Mouse (Mus musculus) CH12.LX (cell line): ENCODE measurements around the gene Cd200. TPM values are rescaled to one million over a fixed set of nuclear protein-coding genes. Genes with fewer than 3 reads are reported as not detected.
"Not testable (repeated sequence)": the region's sequence is repeated elsewhere in the genome, so short reads cannot be mapped to it uniquely, and the experiment has no call there.

Experiments
- DNase-seq: peaks from one replicate; pipeline ENCODE4 v3.0.0-alpha.2; 2013; ENCODE audit errors: extremely low read depth
- H3K27ac ChIP-seq: 2 replicates; pipeline ENCODE4 v1.5.1; 2012; ENCODE audit warnings: low read depth, mild to moderate bottlenecking, control low read depth, moderate library complexity; ENCODE audit not compliant: insufficient read depth
- H3K27me3 ChIP-seq: replicated peaks from 2 replicates; pipeline ENCODE3; 2012; ENCODE audit warnings: inconsistent platforms
- H3K36me3 ChIP-seq, 2 experiments: replicated peaks in 1 of 2; 2 replicates each; pipeline versions ENCODE3 to v1.6.1; 2012; ENCODE audit warnings: inconsistent platforms in 1 of 2, low read length in 1 of 2, mild to moderate bottlenecking in 1 of 2, mixed read lengths in 1 of 2, moderate library complexity in 1 of 2; ENCODE audit not compliant: control insufficient read depth in 1 of 2, insufficient read depth in 1 of 2
- H3K4me1 ChIP-seq, 2 experiments: 2 replicates each; pipeline ENCODE4 v1.6.1; 2012; ENCODE audit warnings: inconsistent platforms in 1 of 2, moderate library complexity in 1 of 2; ENCODE audit not compliant: insufficient read depth in 2 of 2, control insufficient read depth in 1 of 2
- H3K4me2 ChIP-seq: 2 replicates; pipeline ENCODE4 v1.6.1; 2012; ENCODE audit warnings: low read depth, mild to moderate bottlenecking, control low read depth; ENCODE audit not compliant: poor library complexity, insufficient read depth, severe bottlenecking
- H3K4me3 ChIP-seq, 3 experiments: fragments of 150-350 bp in 1 of 3; sonication (generic) in 1 of 3; replicated peaks in 1 of 3; 2 replicates each; pipeline versions ENCODE3 to v1.5.1; 2011 to 2012; ENCODE audit warnings: low read depth in 2 of 3, low read length in 2 of 3, mild to moderate bottlenecking in 2 of 3, moderate library complexity in 2 of 3, control low read depth in 1 of 3, improper control_type of control experiment in 1 of 3, inconsistent platforms in 1 of 3, mixed read lengths in 1 of 3; ENCODE audit not compliant: poor library complexity in 1 of 3
- H3K79me2 ChIP-seq: replicated peaks from 2 replicates; pipeline ENCODE4 v1.6.1; 2012; ENCODE audit warnings: mild to moderate bottlenecking, moderate library complexity; ENCODE audit not compliant: control insufficient read depth, poor library complexity, insufficient read depth, severe bottlenecking; ENCODE audit errors: extremely low read depth
- H3K9ac ChIP-seq: 2 replicates; pipeline ENCODE4 v1.6.1; 2012; ENCODE audit warnings: low read depth, mild to moderate bottlenecking, control low read depth, moderate library complexity; ENCODE audit not compliant: insufficient read depth
- H3K9me3 ChIP-seq: replicated peaks from 2 replicates; pipeline ENCODE3; 2012; ENCODE audit warnings: low read length, inconsistent platforms, mixed read lengths
- BHLHE40 ChIP-seq: IDR thresholded peaks from 2 replicates; pipeline ENCODE4 v1.6.1; 2011; ENCODE audit warnings: mild to moderate bottlenecking, low read depth, low read length, improper control_type of control experiment
- CHD1 ChIP-seq: IDR thresholded peaks from 2 replicates; pipeline ENCODE4 v1.6.1; 2012; ENCODE audit warnings: low read depth, low read length, improper control_type of control experiment, inconsistent platforms
- CTCF ChIP-seq, 2 experiments: IDR thresholded peaks in 1 of 2; conservative IDR thresholded peaks in 1 of 2; 2 replicates each; pipeline ENCODE4 v1.5.1; 2011 to 2012; ENCODE audit warnings: low read depth in 2 of 2, low read length in 2 of 2, improper control_type of control experiment in 1 of 2, inconsistent platforms in 1 of 2, mild to moderate bottlenecking in 1 of 2, moderate library complexity in 1 of 2
- ELF1 ChIP-seq: IDR thresholded peaks from 2 replicates; pipeline ENCODE4 v1.6.1; 2014; ENCODE audit warnings: low read depth, mild to moderate bottlenecking, inconsistent platforms, low read length, improper control_type of control experiment
- EP300 ChIP-seq: IDR thresholded peaks from 2 replicates; pipeline ENCODE4 v1.6.1; 2011; ENCODE audit warnings: low read length, improper control_type of control experiment
- ETS1 ChIP-seq: conservative IDR thresholded peaks from 2 replicates; pipeline ENCODE4 v1.6.1; 2012; ENCODE audit warnings: low read depth, mild to moderate bottlenecking, inconsistent platforms, low read length, improper control_type of control experiment, moderate library complexity
- HCFC1 ChIP-seq: IDR thresholded peaks from 2 replicates; pipeline ENCODE4 v1.6.1; 2012; ENCODE audit warnings: low read depth, mild to moderate bottlenecking, inconsistent platforms, low read length, improper control_type of control experiment
- IRF4 ChIP-seq: IDR thresholded peaks from 2 replicates; pipeline ENCODE4 v1.6.1; 2014; ENCODE audit warnings: low read depth, mild to moderate bottlenecking, inconsistent platforms, low read length, improper control_type of control experiment
- KAT2A ChIP-seq: IDR thresholded peaks from 2 replicates; pipeline ENCODE4 v1.6.1; 2012; ENCODE audit warnings: low read length, improper control_type of control experiment, inconsistent platforms; ENCODE audit not compliant: insufficient replicate concordance
- MAFK ChIP-seq: IDR thresholded peaks from 2 replicates; pipeline ENCODE4 v1.6.1; 2011; ENCODE audit warnings: low read length, improper control_type of control experiment; ENCODE audit not compliant: insufficient replicate concordance
- MEF2A ChIP-seq: IDR thresholded peaks from 2 replicates; pipeline ENCODE4 v1.6.1; 2014; ENCODE audit warnings: low read depth, mild to moderate bottlenecking, inconsistent platforms, low read length, improper control_type of control experiment, borderline replicate concordance
- NELFE ChIP-seq: IDR thresholded peaks from 2 replicates; pipeline ENCODE4 v1.6.1; 2011; ENCODE audit warnings: low read depth, low read length, improper control_type of control experiment
- PAX5 ChIP-seq: IDR thresholded peaks from 2 replicates; pipeline ENCODE4 v1.6.1; 2012; ENCODE audit warnings: low read length, inconsistent platforms, mixed read lengths
- POLR2A ChIP-seq: IDR thresholded peaks from 2 replicates; pipeline ENCODE4 v1.6.1; 2011; ENCODE audit warnings: low read depth, mild to moderate bottlenecking, improper control_type of control experiment, low read length
- RAD21 ChIP-seq: IDR thresholded peaks from 2 replicates; pipeline ENCODE4 v1.6.1; 2011; ENCODE audit warnings: low read depth, mild to moderate bottlenecking, low read length, improper control_type of control experiment, moderate library complexity
- RCOR1 ChIP-seq: conservative IDR thresholded peaks from 2 replicates; pipeline ENCODE4 v1.6.1; 2012; ENCODE audit warnings: low read depth, mild to moderate bottlenecking, inconsistent platforms, low read length, improper control_type of control experiment
- SMC3 ChIP-seq: IDR thresholded peaks from 2 replicates; pipeline ENCODE4 v1.6.1; 2011; ENCODE audit warnings: low read depth, low read length, improper control_type of control experiment
- TBP ChIP-seq: conservative IDR thresholded peaks from 2 replicates; pipeline ENCODE4 v1.6.1; 2011; ENCODE audit warnings: low read depth, low read length, improper control_type of control experiment
- TCF12 ChIP-seq: IDR thresholded peaks from 2 replicates; pipeline ENCODE4 v1.6.1; 2014; ENCODE audit warnings: low read depth, mild to moderate bottlenecking, inconsistent platforms, low read length, improper control_type of control experiment
- USF1 ChIP-seq: IDR thresholded peaks from 2 replicates; pipeline ENCODE4 v1.6.1; 2014; ENCODE audit warnings: low read depth, mild to moderate bottlenecking, inconsistent platforms, low read length, improper control_type of control experiment
- USF2 ChIP-seq: conservative IDR thresholded peaks from 2 replicates; pipeline ENCODE4 v1.6.1; 2011; ENCODE audit warnings: low read depth, low read length, improper control_type of control experiment
- ZKSCAN1 ChIP-seq: IDR thresholded peaks from 2 replicates; pipeline ENCODE4 v1.6.1; 2012; ENCODE audit warnings: low read depth, inconsistent platforms, low read length, improper control_type of control experiment, borderline replicate concordance
- ZMIZ1 ChIP-seq: IDR thresholded peaks from 2 replicates; pipeline ENCODE4 v1.6.1; 2012; ENCODE audit warnings: low read depth, mild to moderate bottlenecking, inconsistent platforms, low read length, improper control_type of control experiment
- dilution Hi-C: fragments of 300-500 bp; cut with MboI; formaldehyde crosslinking; loops from 2 replicates; pipeline ENCODE4 v1.14.3; 2020; ENCODE audit warnings: low sequenced_read_pairs; ENCODE audit not compliant: extremely low pct_unique_long_range_greater_than_20kb, extremely low pct_ligation_motif_present
- in situ Hi-C: fragments of 300-500 bp; cut with MboI; formaldehyde crosslinking; loops from 3 replicates; pipeline ENCODE4 v1.14.3; 2019; ENCODE audit warnings: low sequenced_read_pairs, low pct_ligation_motif_present, low pct_unique_long_range_greater_than_20kb, mixed read lengths
- polyA plus RNA-seq: library from polyadenylated mRNA; unstranded; fragments of >175 nt; gene quantifications from 2 replicates; pipeline ENCODE4 v1.2.1, GENCODE M21; 2012; ENCODE audit warnings: low read depth; ENCODE audit not compliant: insufficient read length
- total RNA-seq, 2 experiments: library from RNA; depleted of rRNA; stranded (reverse); fragments of 300-350 nt in 1 of 2; fragments of >200 nt in 1 of 2; gene quantifications; 2 replicates each; pipeline ENCODE4 v1.2.3; 2012 to 2014

The Cd200 gene
- total and polyA plus RNA-seq, 3 experiments = 13.7 to 77.5 (median 17.0) TPM

DNA sequence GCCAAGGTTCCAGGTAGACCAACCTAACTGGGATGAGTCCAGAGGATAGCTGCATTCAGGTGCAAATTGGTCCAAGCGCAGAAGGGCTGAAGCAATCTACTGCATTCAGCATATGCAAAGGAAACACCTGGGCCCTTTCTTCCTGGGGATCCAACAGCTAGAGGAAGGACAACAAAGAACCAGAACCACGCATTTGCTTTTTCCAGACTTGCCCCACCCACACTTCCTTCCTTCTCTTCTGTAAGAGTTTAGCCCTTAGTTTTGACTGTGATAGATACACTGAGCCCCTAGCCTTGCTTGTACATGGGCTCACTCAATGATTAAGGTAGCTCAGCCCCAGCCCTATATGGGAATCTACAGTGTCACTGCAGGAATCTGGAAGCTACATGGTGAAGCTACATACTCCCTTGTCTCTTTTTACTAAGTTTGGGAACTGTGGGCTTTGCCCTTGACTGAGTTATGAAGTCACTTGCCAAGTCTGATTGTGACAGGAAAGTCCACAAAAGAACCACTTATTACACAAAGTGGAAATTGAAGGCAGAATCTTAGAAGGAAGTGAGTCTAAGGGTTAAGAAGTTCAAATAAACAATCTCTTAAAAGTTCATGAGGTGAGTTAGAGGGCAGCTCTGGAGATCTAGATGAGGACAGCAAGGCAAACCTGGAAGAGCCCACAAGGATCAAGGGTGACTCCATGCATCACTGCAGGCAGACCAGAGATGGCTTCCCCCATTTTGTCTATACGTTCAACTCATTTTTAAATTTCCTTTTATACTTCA lies 59.1 kb downstream of the Cd200 start:
- no peaks in the 10 kb centered on the region for H3K27me3 ChIP-seq
- dilution Hi-C loops = no loop called here
- no peak overlapping the region for H3K9ac ChIP-seq
- H3K9me3 ChIP-seq = peaks cover 14% of the 10 kb centered on the region
- DNase-seq = peak; percentile 42
- H3K4me2 ChIP-seq = no peak overlapping the region
- H3K36me3 ChIP-seq = no peaks in the 10 kb centered on the region
- peaks cover 18 to 51% of the 10 kb centered on the region in 2 experiments; a peak in 3 of 4 replicates for H3K4me1 ChIP-seq
- H3K27ac ChIP-seq = peak overlapping the region; percentile 55
- in situ Hi-C loops = no loop called here
- H3K4me3 ChIP-seq = no peak overlapping the region
- 0 out of 2 replicates have a peak, but pooled peaks have one; percentile 30 for TF ChIP-seq MEF2A
- TF ChIP-seq TCF12 = peak; percentile 56
- no peak for TF ChIP-seq ZMIZ1
- no peak for TF ChIP-seq KAT2A
- TF ChIP-seq MAFK = no peak
- TF ChIP-seq USF2 = no peak
- TF ChIP-seq EP300 = peak; percentile 70; the same call in 1 of the 2 replicates
- TF ChIP-seq CTCF (conservative IDR thresholded peaks at IDR 0.05 in 1 of 2, IDR thresholded peaks at IDR 0.05 in 1 of 2; ENCODE audit: low read depth in 2 of 2, low read length in 2 of 2) = no peak
- TF ChIP-seq BHLHE40 = no peak
- H3K79me2 ChIP-seq = no peaks in the 10 kb centered on the region

DNA sequence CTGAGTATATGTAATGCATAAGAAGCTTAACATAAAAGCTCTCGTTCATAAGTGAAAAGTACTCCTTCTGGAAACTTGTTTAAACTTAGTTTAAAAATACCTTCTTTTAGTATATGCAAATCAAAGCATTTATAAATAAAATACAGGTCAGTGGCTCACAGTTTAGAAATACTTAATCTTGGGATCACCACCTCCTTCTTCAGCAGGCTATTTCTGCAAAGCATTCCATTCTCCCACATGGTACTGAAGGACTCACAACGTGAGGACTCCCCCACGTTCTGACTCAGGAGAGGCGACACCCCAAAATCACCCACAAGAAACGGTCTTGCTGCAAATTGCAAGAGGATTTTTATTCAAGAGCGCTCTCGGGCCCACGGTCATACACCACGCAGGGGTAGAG lies 60.6 kb downstream of the Cd200 start:
- H3K4me2 ChIP-seq, in situ Hi-C loops, H3K36me3 ChIP-seq, DNase-seq, H3K27ac ChIP-seq, dilution Hi-C loops, H3K27me3 ChIP-seq, H3K79me2 ChIP-seq, H3K4me3 ChIP-seq, H3K9ac ChIP-seq: not testable (repeated sequence)
- Histone ChIP-seq H3K4me1 (peaks cover 22 to 62% of the 10 kb centered on the region in 2 experiments), H3K9me3 (peaks cover 14% of the 10 kb centered on the region)

GRCm38 (mm10) chr16:45346930-45347387 lies 61.9 kb downstream of the Cd200 start:
- Histone ChIP-seq H3K4me3 (peak overlapping the region in 1 of 3 experiments; percentile 29), H3K4me1 (peaks cover 22 to 62% of the 10 kb centered on the region in 2 experiments), H3K36me3 (no peaks in the 10 kb centered on the region), H3K27ac (peak overlapping the region; percentile 94), H3K4me2 (peak overlapping the region; percentile 95), H3K9ac (peak overlapping the region; percentile 90), H3K9me3 (peaks cover 14% of the 10 kb centered on the region), H3K79me2 (no peaks in the 10 kb centered on the region), H3K27me3 (no peaks in the 10 kb centered on the region)
- in situ Hi-C loops = no loop called here
- peak; percentile 73 for DNase-seq
- dilution Hi-C loops = no loop called here
- no peak for TF ChIP-seq ZMIZ1
- peak; percentile 66 for TF ChIP-seq USF2
- TF ChIP-seq BHLHE40 = peak; percentile 57
- 0 out of 2 replicates have a peak, but pooled peaks have one; percentile 82 for TF ChIP-seq RCOR1
- no peak for TF ChIP-seq ZKSCAN1
- TF ChIP-seq SMC3 = no peak; the same call in 1 of the 2 replicates
- TF ChIP-seq PAX5 = no peak
- TF ChIP-seq USF1 = peak; percentile 82
- TF ChIP-seq ELF1 = no peak; the same call in 1 of the 2 replicates
- peak; percentile 45; the same call in 1 of the 2 replicates for TF ChIP-seq MAFK
- TF ChIP-seq TBP = no peak
- TF ChIP-seq HCFC1 = 0 out of 2 replicates have a peak, but pooled peaks have one; percentile 20
- TF ChIP-seq NELFE = peak; percentile 29; the same call in 1 of the 2 replicates
- peak; percentile 87 for TF ChIP-seq TCF12
- no peak for TF ChIP-seq POLR2A
- peak; percentile 65 for TF ChIP-seq IRF4
- TF ChIP-seq CHD1 = peak; percentile 93; the same call in 1 of the 2 replicates
- TF ChIP-seq MEF2A = peak; percentile 67
- peak; percentile 49 for TF ChIP-seq ETS1
- no peak; the same call in 1 of the 2 replicates for TF ChIP-seq RAD21
